Mouse (Mus musculus) ES-Bruce4 (cell line): ENCODE results near the gene Celf2.

Source experiments
- CTCF ChIP-seq: IDR thresholded peaks from one replicate; pipeline ENCODE4 v1.8.1; 2011; ENCODE audit warnings: low read depth, low read length
- EP300 ChIP-seq: IDR thresholded peaks from 2 replicates; pipeline ENCODE4 v1.6.1; 2011; ENCODE audit warnings: low read depth, low read length; ENCODE audit not compliant: insufficient read depth
- POLR2A ChIP-seq: IDR thresholded peaks from one replicate; pipeline ENCODE4 v1.8.1; 2011; ENCODE audit warnings: low read length; ENCODE audit not compliant: insufficient read depth

- no peak for TF ChIP-seq CTCF
- no peak for TF ChIP-seq POLR2A
- no peak for TF ChIP-seq EP300
These were observed 22.0 kb upstream of the Celf2 start for GRCm38 (mm10) chr2:7531185-7531960.
